Mouse (Mus musculus) forebrain, embryonic 12.5 days (tissue): Measurements from ENCODE around the gene 4933407L21Rik. TPM values are rescaled to one million over a fixed set of nuclear protein-coding genes. Genes with fewer than 3 reads are reported as not detected.

Experiments
- ATAC-seq: fragments of 200-750 bp; cut with Nextera tagmentation; 2 replicates; pipeline ENCODE4 v1.8.0; 2017; ENCODE audit warnings: moderate TSS enrichment; ENCODE audit not compliant: low FRiP score
- H3K27ac ChIP-seq: fragments of 300-500 bp; sonication (generic); 2 replicates; pipeline ENCODE4 v1.5.1; 2016; ENCODE audit warnings: mild to moderate bottlenecking
- H3K27me3 ChIP-seq: fragments of 300-500 bp; sonication (generic); 2 replicates; pipeline ENCODE4 v1.6.1; 2016; ENCODE audit warnings: mild to moderate bottlenecking
- H3K36me3 ChIP-seq: fragments of 300-500 bp; sonication (generic); replicated peaks from 2 replicates; pipeline ENCODE4 v1.6.1; 2016; ENCODE audit warnings: mild to moderate bottlenecking
- H3K4me1 ChIP-seq: fragments of 300-500 bp; sonication (generic); 2 replicates; pipeline ENCODE4 v1.6.1; 2016
- H3K4me2 ChIP-seq: fragments of 300-500 bp; sonication (generic); 2 replicates; pipeline ENCODE4 v1.6.1; 2016; ENCODE audit warnings: mild to moderate bottlenecking, moderate library complexity
- H3K4me3 ChIP-seq: fragments of 300-500 bp; sonication (generic); replicated peaks from 2 replicates; pipeline ENCODE4 v1.5.1; 2016; ENCODE audit warnings: mild to moderate bottlenecking
- H3K9ac ChIP-seq: fragments of 300-500 bp; sonication (generic); 2 replicates; pipeline ENCODE4 v1.6.1; 2016; ENCODE audit warnings: mild to moderate bottlenecking
- H3K9me3 ChIP-seq: fragments of 300-500 bp; sonication (generic); 2 replicates; pipeline ENCODE4 v1.6.1; 2016
- WGBS: fragments of 180-500 bp; shearing (Covaris S2); methylation state at CpG from one replicate; pipeline ENCODE4 v1.1.7; 2016; 5-methylcytosine and 5-hydroxymethylcytosine counted together
- polyA plus RNA-seq: library from polyadenylated mRNA; unstranded; fragments of >200 nt; fragmentation: Nextera tagmentation; extraction: Ambion mirVana; gene quantifications from 2 replicates; pipeline ENCODE4 v1.2.1, GENCODE M21; 2016

Gene 4933407L21Rik
- polyA plus RNA-seq, 1 experiment from 2014 or later = 2.4 TPM

DNA sequence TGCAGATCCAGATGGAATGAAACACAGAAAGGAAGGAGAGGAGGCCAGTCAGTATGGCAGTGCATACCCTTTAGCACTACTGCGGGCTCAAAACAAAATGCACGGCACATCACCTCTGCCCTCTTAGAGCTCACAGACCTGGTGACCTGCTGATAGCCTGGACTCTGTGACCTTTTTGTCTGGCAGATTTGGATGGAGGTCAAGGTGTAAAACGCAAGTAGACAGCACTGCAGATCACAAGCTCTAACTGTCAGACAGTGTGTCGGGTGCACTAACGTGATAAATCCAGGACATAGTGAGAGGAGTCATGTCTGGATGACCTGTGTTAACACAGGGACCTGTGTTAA, 5.4 kb upstream of the 4933407L21Rik start:
- Histone ChIP-seq H3K4me3 (no peak overlapping the region), H3K36me3 (no peaks in the 10 kb centered on the region), H3K4me2 (no peak overlapping the region), H3K4me1 (peaks cover 15% of the 10 kb centered on the region), H3K9me3 (no peaks in the 10 kb centered on the region), H3K9ac (no peak overlapping the region), H3K27ac (0 out of 2 replicates have a peak overlapping the region, but pooled peaks have one; percentile 31), H3K27me3 (no peaks in the 10 kb centered on the region)
- 89% methylated on average over 5 of the region's 5 CpGs for whole genome bisulfite sequencing
- no peak for ATAC-seq

DNA sequence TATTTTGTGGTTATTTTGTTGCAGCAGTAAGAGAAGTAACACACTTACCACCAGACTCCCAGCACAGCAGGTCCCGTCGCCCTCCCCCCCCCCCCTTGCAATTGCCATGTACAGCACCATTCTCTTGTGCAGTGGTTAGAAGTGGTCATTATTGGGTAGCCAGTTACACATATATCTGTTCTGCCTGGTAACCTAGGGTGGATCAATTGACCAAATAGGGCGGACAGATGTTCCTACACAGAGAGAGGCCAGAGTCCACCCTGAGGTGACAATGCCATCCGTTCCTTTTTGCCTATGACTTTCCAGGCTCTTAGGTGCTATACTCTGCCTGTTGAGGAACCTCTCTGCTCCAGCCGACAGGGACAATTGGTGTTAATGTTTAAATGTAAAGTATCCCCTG, 3.1 kb upstream of the 4933407L21Rik start:
- Histone ChIP-seq H3K36me3 (no peaks in the 10 kb centered on the region), H3K27me3 (no peaks in the 10 kb centered on the region), H3K4me2 (no peak overlapping the region), H3K4me1 (peaks cover 27% of the 10 kb centered on the region), H3K9me3 (no peaks in the 10 kb centered on the region), H3K9ac (no peak overlapping the region), H3K27ac (no peak overlapping the region), H3K4me3 (no peak overlapping the region)
- WGBS = 87% methylated on average over 5 of the region's 5 CpGs
- ATAC-seq = no peak

DNA sequence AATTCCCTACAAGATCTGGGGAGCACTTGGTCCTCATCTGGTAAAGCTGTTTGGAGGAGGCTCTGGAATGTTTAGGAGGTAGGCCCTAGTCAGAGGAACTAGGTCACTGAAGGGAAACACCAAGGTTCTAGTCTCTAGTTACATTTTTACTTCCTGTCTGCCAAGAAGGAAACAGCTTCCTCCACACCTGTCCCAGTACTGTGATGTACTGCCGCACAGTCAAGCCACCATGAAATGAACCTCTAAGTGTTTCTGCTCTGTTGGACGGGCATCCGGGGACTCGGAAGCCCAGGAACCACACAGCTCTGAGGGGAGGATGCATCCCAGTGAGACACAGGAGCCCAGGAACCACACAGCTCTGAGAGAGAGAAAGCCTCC, 394 bp downstream of the 4933407L21Rik start:
- Histone ChIP-seq H3K4me3 (no peak overlapping the region), H3K27ac (peak overlapping the region; percentile 88), H3K9ac (no peak overlapping the region), H3K4me1 (peaks cover 35% of the 10 kb centered on the region), H3K27me3 (no peaks in the 10 kb centered on the region), H3K9me3 (no peaks in the 10 kb centered on the region), H3K36me3 (no peaks in the 10 kb centered on the region), H3K4me2 (peak overlapping the region; percentile 4; the same call in 1 of the 2 replicates)
- 71% methylated on average over 4 of the region's 4 CpGs for WGBS
- peak; percentile 9; the same call in 1 of the 2 replicates for ATAC-seq

DNA sequence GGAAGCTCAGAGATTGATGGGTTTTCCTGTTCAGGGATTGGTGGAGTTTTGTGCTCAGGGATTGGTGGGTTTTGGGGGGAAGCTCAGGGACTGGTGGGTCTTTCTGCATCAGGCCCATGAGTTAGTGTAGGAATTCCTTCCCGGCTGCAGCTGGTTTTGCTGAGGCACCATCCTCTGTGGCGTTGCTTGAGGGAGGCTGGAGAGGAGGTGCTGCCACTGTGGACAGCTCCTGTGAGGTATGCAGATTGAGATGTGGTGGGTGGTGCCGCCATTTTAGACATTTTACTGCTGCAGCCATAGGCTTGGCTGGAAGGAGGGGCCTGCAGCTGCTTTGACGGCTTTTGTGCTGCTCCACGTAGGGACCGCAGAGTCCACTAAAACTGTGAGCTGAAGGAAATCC, 1.1 kb downstream of the 4933407L21Rik start:
- 87% methylated on average over 6 of the region's 6 CpGs for WGBS
- no peak overlapping the region for H3K4me3 ChIP-seq
- H3K4me1 ChIP-seq = peaks cover 43% of the 10 kb centered on the region
- no peak overlapping the region for H3K9ac ChIP-seq
- H3K36me3 ChIP-seq = no peaks in the 10 kb centered on the region
- no peak for ATAC-seq
- H3K4me2 ChIP-seq = no peak overlapping the region
- H3K9me3 ChIP-seq = no peaks in the 10 kb centered on the region
- 0 out of 2 replicates have a peak overlapping the region, but pooled peaks have one; percentile 88 for H3K27ac ChIP-seq
- no peaks in the 10 kb centered on the region for H3K27me3 ChIP-seq

DNA sequence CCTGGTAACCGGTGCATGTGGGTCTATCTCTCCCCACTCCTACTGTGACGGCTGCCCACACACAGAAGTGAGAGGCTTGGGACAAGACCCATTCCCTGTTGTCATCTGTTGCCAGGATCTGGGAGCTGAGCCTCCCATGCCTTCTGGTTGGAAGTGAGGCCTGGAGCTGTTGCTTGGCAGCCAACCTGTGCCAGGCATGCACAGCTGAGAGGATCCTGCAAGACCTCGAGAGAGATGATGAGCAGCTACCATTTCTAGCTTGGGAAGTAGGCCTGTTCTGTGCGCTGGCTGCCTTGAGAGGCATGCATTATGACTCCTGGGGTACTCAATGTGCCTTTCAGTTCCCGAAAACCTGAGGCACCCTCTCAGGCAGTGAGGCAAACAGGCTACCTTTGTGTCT, 2.9 kb downstream of the 4933407L21Rik start:
- H3K9ac ChIP-seq = no peak overlapping the region
- H3K9me3 ChIP-seq = no peaks in the 10 kb centered on the region
- WGBS = 89% methylated on average over 5 of the region's 5 CpGs
- no peaks in the 10 kb centered on the region for H3K36me3 ChIP-seq
- no peak for ATAC-seq
- no peak overlapping the region for H3K4me3 ChIP-seq
- H3K4me1 ChIP-seq = peaks cover 48% of the 10 kb centered on the region
- H3K4me2 ChIP-seq = no peak overlapping the region
- H3K27me3 ChIP-seq = no peaks in the 10 kb centered on the region; the same call in 1 of the 2 replicates
- no peak overlapping the region for H3K27ac ChIP-seq

DNA sequence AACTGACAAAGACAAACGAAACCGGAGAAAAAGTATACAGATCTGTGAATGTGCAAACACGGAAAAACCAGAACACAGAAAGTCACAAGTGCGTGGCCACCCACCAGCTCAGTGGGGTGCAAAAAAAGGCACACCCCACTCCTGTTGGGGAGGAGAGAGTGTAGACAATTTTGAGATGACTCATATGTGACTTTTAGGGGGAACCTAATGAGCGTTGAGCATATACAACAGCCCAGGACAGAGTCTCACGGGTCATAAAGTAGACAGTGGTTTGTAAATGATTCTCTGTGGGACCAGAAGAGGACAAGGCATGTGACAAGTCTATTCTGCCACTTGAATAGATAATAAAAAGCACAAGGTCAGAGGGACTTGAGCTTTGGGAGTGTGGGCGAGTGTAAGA, 4.9 kb downstream of the 4933407L21Rik start:
- no peaks in the 10 kb centered on the region for H3K9me3 ChIP-seq
- H3K4me3 ChIP-seq = no peak overlapping the region
- no peaks in the 10 kb centered on the region; the same call in 1 of the 2 replicates for H3K27me3 ChIP-seq
- H3K4me1 ChIP-seq = peaks cover 40% of the 10 kb centered on the region
- 35% methylated on average over 7 of the region's 7 CpGs for WGBS
- ATAC-seq = 0 out of 2 replicates have a peak, but pooled peaks have one; percentile 7
- H3K9ac ChIP-seq = no peak overlapping the region
- H3K27ac ChIP-seq = peak overlapping the region; percentile 68
- H3K36me3 ChIP-seq = no peaks in the 10 kb centered on the region
- H3K4me2 ChIP-seq = peak overlapping the region; percentile 21; the same call in 1 of the 2 replicates

DNA sequence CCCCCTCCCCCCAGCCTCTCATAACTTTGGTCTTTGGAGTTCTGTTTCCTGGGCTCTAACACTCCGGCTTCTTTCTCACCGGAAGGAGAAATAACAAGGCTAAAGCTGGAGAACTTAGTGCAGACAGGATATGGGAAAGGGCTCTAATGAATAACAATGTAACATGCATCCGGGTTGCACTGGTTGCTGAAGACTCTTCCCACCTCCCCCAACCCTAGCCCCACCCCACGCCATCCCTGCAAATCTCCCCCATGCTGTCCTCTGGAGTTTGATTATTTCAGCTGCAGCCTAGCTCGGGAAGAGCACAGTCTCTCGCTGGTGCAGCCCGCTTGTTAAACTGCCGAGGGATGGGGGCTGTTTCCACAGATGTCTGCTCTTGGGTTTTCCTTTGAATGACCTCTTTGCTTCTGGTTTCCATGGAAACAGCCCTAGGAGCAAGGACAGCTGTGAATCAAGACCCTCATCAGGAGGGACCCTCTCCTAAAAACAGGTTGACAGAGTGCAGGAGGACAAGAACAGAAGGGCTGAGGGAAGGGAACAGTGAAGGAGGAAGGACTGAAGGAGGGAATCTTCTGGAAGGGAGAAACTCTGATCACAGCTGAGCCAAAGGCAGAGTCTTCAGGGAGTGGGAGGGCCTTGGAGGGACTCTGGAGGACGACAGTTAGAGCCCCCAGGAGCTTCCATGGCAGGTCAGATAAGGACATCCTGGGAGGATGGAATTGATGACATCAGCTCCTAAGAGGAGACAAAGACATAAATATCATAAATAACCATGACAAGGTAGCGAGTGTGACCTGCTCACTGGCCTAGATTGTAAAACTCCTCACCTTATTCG, 5.6 kb downstream of the 4933407L21Rik start:
- WGBS = 20% methylated on average over 11 of the region's 11 CpGs

DNA sequence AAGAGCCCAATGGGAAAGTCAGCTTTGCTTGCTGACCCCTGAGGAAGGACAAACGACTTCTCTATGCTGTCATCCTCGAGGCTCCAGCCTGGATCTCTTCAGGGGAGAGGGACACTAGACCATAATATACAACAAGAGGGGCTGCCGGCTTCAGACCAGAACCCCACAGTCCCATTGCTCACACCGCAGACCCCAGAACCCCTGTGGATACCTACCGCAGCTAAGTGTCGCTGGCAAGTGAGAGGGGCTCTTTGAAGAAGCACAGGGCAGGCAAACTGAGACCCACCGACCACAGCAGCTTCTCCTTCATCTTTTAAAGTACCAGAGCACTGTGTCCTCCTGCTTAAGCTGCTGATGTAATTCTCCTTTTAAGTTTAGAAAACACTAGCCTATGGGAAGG, 6.3 kb downstream of the 4933407L21Rik start:
- no peaks in the 10 kb centered on the region for H3K36me3 ChIP-seq
- 0 out of 2 replicates have a peak overlapping the region, but pooled peaks have one; percentile 5 for H3K27ac ChIP-seq
- H3K9ac ChIP-seq = no peak overlapping the region
- H3K27me3 ChIP-seq = no peaks in the 10 kb centered on the region; the same call in 1 of the 2 replicates
- peaks cover 27% of the 10 kb centered on the region for H3K4me1 ChIP-seq
- no peak overlapping the region for H3K4me3 ChIP-seq
- 18% methylated on average over 7 of the region's 7 CpGs for WGBS
- H3K4me2 ChIP-seq = no peak overlapping the region
- no peaks in the 10 kb centered on the region for H3K9me3 ChIP-seq
- ATAC-seq = no peak

More for the DNA sequence above, 5.6 kb downstream of the 4933407L21Rik start:
- Histone ChIP-seq H3K4me2 (peak overlapping the region; percentile 21; the same call in 1 of the 2 replicates), H3K4me3 (no peak overlapping the region), H3K27me3 (no peaks in the 10 kb centered on the region; the same call in 1 of the 2 replicates), H3K4me1 (peaks cover 34% of the 10 kb centered on the region), H3K36me3 (no peaks in the 10 kb centered on the region), H3K27ac (peak overlapping the region; percentile 68), H3K9ac (no peak overlapping the region; the same call in 1 of the 2 replicates), H3K9me3 (no peaks in the 10 kb centered on the region)
- peak; percentile 69 for ATAC-seq

DNA sequence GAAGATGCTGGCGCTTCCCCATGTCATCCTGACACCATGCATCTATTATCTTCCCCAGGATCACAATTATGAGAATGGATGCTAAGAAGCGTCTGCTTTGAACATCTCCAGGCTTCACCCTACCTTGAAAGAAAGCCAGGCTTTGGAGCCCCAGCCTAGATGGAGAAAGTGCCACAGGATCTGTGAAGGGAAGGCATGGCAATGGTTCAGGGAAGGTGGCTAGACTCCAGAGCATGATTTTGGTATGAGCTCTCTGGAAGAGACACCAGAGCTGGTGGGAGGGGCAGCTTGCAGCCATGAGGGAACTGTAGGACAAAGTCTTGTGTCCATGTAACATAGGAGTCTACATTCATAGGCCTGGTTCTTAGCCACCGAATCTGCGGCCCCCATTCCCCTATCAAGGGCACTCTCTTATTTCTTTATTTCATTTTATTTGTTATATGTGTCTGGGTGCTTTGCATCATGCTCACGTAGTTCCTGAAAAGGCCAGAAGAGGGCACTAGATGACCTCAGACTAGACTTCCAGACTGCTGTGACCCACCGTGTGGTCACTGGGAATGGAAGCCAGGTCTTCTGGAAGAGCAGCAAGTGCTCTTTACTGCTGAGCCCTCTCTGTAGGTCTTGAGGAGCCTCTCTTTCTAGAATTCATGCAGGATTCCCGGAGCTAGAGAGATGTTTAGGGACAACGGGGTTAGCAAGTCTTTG, 7.0 kb downstream of the 4933407L21Rik start:
- no peak for ATAC-seq
- H3K4me3 ChIP-seq = no peak overlapping the region
- H3K9me3 ChIP-seq = no peaks in the 10 kb centered on the region
- H3K36me3 ChIP-seq = no peaks in the 10 kb centered on the region
- H3K27me3 ChIP-seq = no peaks in the 10 kb centered on the region; the same call in 1 of the 2 replicates
- WGBS = 50% methylated on average over 8 of the region's 8 CpGs
- no peak overlapping the region for H3K27ac ChIP-seq
- no peak overlapping the region for H3K9ac ChIP-seq
- peaks cover 33% of the 10 kb centered on the region for H3K4me1 ChIP-seq
- no peak overlapping the region for H3K4me2 ChIP-seq

DNA sequence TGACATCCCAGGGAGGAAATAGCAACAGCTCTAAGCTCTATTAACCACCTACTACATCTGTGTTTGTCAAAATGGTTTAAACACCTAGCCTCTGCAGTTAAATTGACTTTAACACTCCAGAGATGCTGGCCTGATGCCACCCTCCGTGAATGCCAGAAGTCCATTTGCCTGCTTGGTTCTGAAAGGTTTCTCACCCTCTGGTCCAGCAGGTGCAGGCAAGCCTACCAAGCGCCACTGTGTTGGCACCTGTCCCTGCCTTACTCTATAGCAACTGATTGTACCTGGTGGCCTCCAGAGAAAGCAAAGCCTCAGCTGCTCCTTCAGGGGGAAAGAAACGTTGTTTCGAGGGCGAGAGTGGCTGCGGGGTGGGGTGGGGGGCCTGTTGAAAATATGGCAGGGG, 8.0 kb downstream of the 4933407L21Rik start:
- Histone ChIP-seq H3K9ac (no peak overlapping the region), H3K4me2 (no peak overlapping the region), H3K36me3 (no peaks in the 10 kb centered on the region), H3K4me3 (no peak overlapping the region), H3K4me1 (peaks cover 34% of the 10 kb centered on the region), H3K27me3 (no peaks in the 10 kb centered on the region; the same call in 1 of the 2 replicates), H3K9me3 (no peaks in the 10 kb centered on the region), H3K27ac (no peak overlapping the region)
- 90% methylated on average over 6 of the region's 6 CpGs for WGBS
- no peak for ATAC-seq

DNA sequence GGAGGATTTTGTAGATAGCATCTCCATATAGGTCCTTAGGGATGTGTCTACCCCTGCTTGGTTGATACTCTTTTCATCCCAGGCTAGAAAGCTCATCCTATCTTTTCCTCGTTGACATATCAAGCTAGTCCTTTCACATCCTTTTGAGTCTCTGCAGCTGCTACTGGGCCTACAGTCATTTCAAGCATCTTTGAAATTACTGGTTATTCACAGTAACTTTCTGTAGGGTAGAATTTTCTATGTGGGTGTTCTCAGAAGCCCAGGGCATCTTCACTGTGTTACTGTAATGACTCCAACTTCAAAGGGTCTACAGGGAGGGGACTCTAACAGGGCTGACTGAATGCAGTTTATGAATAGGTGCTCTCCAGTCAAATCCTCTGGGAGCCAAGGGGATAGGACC, 9.0 kb downstream of the 4933407L21Rik start:
- no peak overlapping the region for H3K4me2 ChIP-seq
- 90% methylated on average over 1 of the region's 1 CpGs for WGBS
- H3K36me3 ChIP-seq = no peaks in the 10 kb centered on the region
- H3K9me3 ChIP-seq = no peaks in the 10 kb centered on the region
- ATAC-seq = no peak
- no peaks in the 10 kb centered on the region; the same call in 1 of the 2 replicates for H3K27me3 ChIP-seq
- H3K9ac ChIP-seq = no peak overlapping the region
- no peak overlapping the region for H3K27ac ChIP-seq
- no peak overlapping the region for H3K4me3 ChIP-seq
- H3K4me1 ChIP-seq = peaks cover 33% of the 10 kb centered on the region

DNA sequence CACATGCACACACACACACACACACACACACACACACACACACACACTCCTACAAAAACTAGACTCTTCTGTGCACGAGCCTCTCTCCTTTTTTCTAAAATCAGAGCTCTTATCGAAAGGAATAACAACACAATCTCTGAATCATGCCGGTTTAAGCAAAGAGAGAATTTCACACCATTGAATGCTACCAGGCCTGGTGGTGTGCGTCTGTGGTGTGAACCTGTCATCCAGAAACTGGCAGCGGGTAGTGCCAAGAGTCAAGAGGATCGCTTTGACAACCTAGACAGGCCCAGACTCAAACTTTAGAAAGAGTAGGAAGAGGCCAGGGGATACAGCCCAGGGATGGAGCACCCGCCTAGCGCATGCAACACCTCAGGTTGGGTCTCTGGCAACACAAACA, 14.0 kb downstream of the 4933407L21Rik start:
- WGBS = 88% methylated on average over 8 of the region's 8 CpGs
- no peaks in the 10 kb centered on the region for H3K27me3 ChIP-seq
- no peak overlapping the region for H3K4me3 ChIP-seq
- H3K4me1 ChIP-seq = peaks cover 7% of the 10 kb centered on the region; the same call in 1 of the 2 replicates
- H3K9ac ChIP-seq = no peak overlapping the region
- H3K36me3 ChIP-seq = no peaks in the 10 kb centered on the region
- H3K9me3 ChIP-seq = no peaks in the 10 kb centered on the region
- H3K27ac ChIP-seq = no peak overlapping the region
- H3K4me2 ChIP-seq = no peak overlapping the region
- no peak for ATAC-seq
